Mouse (Mus musculus) forebrain, embryonic 11.5 days (tissue): ENCODE data around the gene Lrrc14b. TPM values are rescaled to one million over a fixed set of nuclear protein-coding genes. Genes with fewer than 3 reads are reported as not detected.

Experiments
- ATAC-seq: fragments of 200-750 bp; cut with Nextera tagmentation; replicated peaks from 2 replicates; pipeline ENCODE4 v1.8.0; 2017; ENCODE audit warnings: moderate TSS enrichment; ENCODE audit not compliant: low FRiP score
- DNase-seq: peaks from one replicate; pipeline ENCODE4 v3.0.0-alpha.2; 2017; ENCODE audit warnings: low spot score
- H3K27ac ChIP-seq: fragments of 300-500 bp; sonication (generic); 2 replicates; pipeline ENCODE4 v1.5.1; 2014; ENCODE audit warnings: low read depth, low read length
- H3K27me3 ChIP-seq: fragments of 300-500 bp; sonication (generic); 2 replicates; pipeline ENCODE4 v1.6.1; 2014; ENCODE audit warnings: mild to moderate bottlenecking, low read length, mixed read lengths; ENCODE audit not compliant: control insufficient read depth, insufficient read depth
- H3K36me3 ChIP-seq: fragments of 300-500 bp; sonication (generic); 2 replicates; pipeline ENCODE4 v1.6.1; 2014; ENCODE audit warnings: mild to moderate bottlenecking, low read length, moderate library complexity, mixed read lengths; ENCODE audit not compliant: control insufficient read depth, insufficient read depth
- H3K4me1 ChIP-seq: fragments of 300-500 bp; sonication (generic); replicated peaks from 2 replicates; pipeline ENCODE4 v1.6.1; 2014; ENCODE audit warnings: low read length, mixed read lengths; ENCODE audit not compliant: control insufficient read depth, insufficient read depth
- H3K4me2 ChIP-seq: fragments of 300-500 bp; sonication (generic); 2 replicates; pipeline ENCODE4 v1.6.1; 2014; ENCODE audit warnings: low read depth, mild to moderate bottlenecking, low read length, moderate library complexity, mixed read lengths; ENCODE audit not compliant: severe bottlenecking
- H3K4me3 ChIP-seq: fragments of 300-500 bp; sonication (generic); 2 replicates; pipeline ENCODE4 v1.5.1; 2014; ENCODE audit warnings: low read depth, low read length
- H3K9ac ChIP-seq: fragments of 300-500 bp; sonication (generic); 2 replicates; pipeline ENCODE4 v1.6.1; 2014; ENCODE audit warnings: low read length
- H3K9me3 ChIP-seq: fragments of 300-500 bp; sonication (generic); 2 replicates; pipeline ENCODE4 v1.6.1; 2016; ENCODE audit warnings: low read length, mixed read lengths; ENCODE audit not compliant: control insufficient read depth
- WGBS: fragments of 180-500 bp; shearing (Covaris S2); extraction: QIAGEN DNeasy Blood & Tissue Kit; methylation state at CpG from one replicate; pipeline ENCODE4 v1.1.7; 2014; 5-methylcytosine and 5-hydroxymethylcytosine counted together
- microRNA counts: library from miRNA; unstranded; fragments of <30 nt; microRNA quantifications from one replicate; lab custom pipeline; 2015
- microRNA-seq: library from miRNA; unstranded; fragments of <30 nt; microRNA quantifications from one replicate; pipeline ENCODE4, GENCODE M21; 2016; ENCODE audit not compliant: insufficient number of aligned reads
- polyA plus RNA-seq: library from polyadenylated mRNA; unstranded; fragments of >200 nt; fragmentation: Nextera tagmentation; extraction: Ambion mirVana; gene quantifications from 2 replicates; pipeline ENCODE4 v1.2.1, GENCODE M21; 2014

Lrrc14b gene
- polyA plus RNA-seq, 1 experiment from 2014 or later: not detected

DNA sequence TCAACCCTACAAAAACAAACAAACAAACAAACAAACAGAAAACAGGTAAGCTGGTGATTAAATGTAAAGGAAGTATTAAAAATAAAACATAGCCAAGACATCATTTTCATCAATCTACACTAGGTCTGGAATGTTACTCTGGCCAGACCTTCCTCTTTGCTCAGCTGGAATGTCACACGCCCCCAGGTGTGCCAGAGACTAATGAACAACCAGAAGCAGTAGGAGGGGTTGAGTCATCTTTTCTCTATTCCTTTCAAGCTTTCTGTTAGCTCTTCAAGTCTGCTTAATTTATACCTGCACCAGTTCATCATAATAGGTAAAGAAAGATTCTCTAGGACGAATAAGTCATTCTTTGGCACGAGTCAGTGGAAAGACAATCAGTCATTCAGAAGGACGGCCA lies 47.4 kb downstream of the Lrrc14b start:
- Histone ChIP-seq H3K9me3 (no peaks in the 10 kb centered on the region), H3K27ac (no peak overlapping the region), H3K9ac (peak overlapping the region; percentile 79), H3K4me2 (peak overlapping the region; percentile 54), H3K36me3 (no peaks in the 10 kb centered on the region; the same call in 1 of the 2 replicates), H3K4me3 (peak overlapping the region; percentile 84), H3K27me3 (no peaks in the 10 kb centered on the region), H3K4me1 (no peaks in the 10 kb centered on the region)
- no peak; the same call in 1 of the 2 replicates for ATAC-seq
- DNase-seq: no peak
- WGBS: 42% methylated on average over 4 of the region's 4 CpGs

DNA sequence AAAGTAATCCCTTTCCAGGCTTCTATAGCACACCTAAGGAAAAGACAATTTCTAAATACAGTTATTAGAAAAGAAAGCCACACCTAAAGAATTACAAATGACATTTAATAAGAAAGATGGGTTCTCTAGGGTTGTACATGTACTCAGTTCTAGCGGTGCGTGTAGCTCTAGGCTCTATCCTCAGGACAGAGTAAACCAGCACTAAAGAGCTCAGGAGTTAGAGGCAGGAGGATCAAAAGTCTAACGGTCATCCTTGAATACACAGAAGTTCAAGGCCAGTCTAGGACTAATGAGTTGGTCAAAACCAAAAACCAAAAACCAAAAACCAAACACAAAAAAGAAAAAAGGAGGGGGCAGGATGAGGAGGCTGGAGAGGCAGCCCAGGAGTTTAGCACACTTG lies 49.2 kb downstream of the Lrrc14b start:
- DNase-seq: no peak
- WGBS: 95% methylated on average over 3 of the region's 3 CpGs
- ATAC-seq: no peak
- H3K27ac ChIP-seq: no peak overlapping the region
- no peaks in the 10 kb centered on the region for H3K27me3 ChIP-seq
- no peak overlapping the region for H3K4me3 ChIP-seq
- no peaks in the 10 kb centered on the region; the same call in 1 of the 2 replicates for H3K36me3 ChIP-seq
- H3K4me2 ChIP-seq: no peak overlapping the region
- H3K9me3 ChIP-seq: no peaks in the 10 kb centered on the region
- no peak overlapping the region for H3K9ac ChIP-seq
- H3K4me1 ChIP-seq: no peaks in the 10 kb centered on the region

MicroRNAs within 50 kb of the gene (microRNA counts, 519-probe panel; counts per million panel counts)
- 31.2 counts per million for microRNA mmu-miR-692 (lab: Ali Mortazavi, UCI)

Small RNAs within 50 kb of the gene (microRNA-seq; reads per million reads assigned to microRNA genes)
- gene Mir692-3: not detected

Other genes starting within 250 kb of the Lrrc14b start
- not detected in 2 replicates for gene Slc9a3, start 242.5 kb downstream of the Lrrc14b start, polyA plus RNA-seq
- gene Exoc3, start 155.3 kb downstream of the Lrrc14b start, polyA plus RNA-seq: 71.1 and 80.1 TPM in 2 replicates
- 1.1 and 1.8 TPM in 2 replicates for gene Ahrr, start 71.7 kb downstream of the Lrrc14b start, polyA plus RNA-seq
- gene Pdcd6, start 46.4 kb downstream of the Lrrc14b start, polyA plus RNA-seq: 113 and 119 TPM in 2 replicates
- gene Sdha, start 13.7 kb downstream of the Lrrc14b start, polyA plus RNA-seq: 249 and 253 TPM in 2 replicates
- 53.5 and 61.1 TPM in 2 replicates for gene Ccdc127, start 13.7 kb downstream of the Lrrc14b start, polyA plus RNA-seq
- 4.4 TPM in 2 replicates for gene Zfp72, start 26.8 kb upstream of the Lrrc14b start, polyA plus RNA-seq
- 72.8 and 85.7 TPM in 2 replicates for gene Ftl1-ps1, start 35.7 kb upstream of the Lrrc14b start, polyA plus RNA-seq
- gene Zfp825, start 130.0 kb upstream of the Lrrc14b start, polyA plus RNA-seq: 20.4 and 24.6 TPM in 2 replicates